Mouse (Mus musculus) olfactory bulb, adult 2 months (tissue): ENCODE measurements around the gene Sned1.

ENCODE experiments used
- CTCF ChIP-seq: fragments of 200-500 bp; IDR thresholded peaks from 2 replicates; pipeline ENCODE4 v1.5.1; 2012; ENCODE audit warnings: low read depth, mild to moderate bottlenecking, low read length, moderate library complexity; ENCODE audit not compliant: insufficient read depth
- POLR2A ChIP-seq: fragments of 200-500 bp; IDR thresholded peaks from 2 replicates; pipeline ENCODE4 v1.6.1; 2012; ENCODE audit warnings: mild to moderate bottlenecking, low read depth, low read length, moderate library complexity; ENCODE audit not compliant: insufficient read depth

DNA sequence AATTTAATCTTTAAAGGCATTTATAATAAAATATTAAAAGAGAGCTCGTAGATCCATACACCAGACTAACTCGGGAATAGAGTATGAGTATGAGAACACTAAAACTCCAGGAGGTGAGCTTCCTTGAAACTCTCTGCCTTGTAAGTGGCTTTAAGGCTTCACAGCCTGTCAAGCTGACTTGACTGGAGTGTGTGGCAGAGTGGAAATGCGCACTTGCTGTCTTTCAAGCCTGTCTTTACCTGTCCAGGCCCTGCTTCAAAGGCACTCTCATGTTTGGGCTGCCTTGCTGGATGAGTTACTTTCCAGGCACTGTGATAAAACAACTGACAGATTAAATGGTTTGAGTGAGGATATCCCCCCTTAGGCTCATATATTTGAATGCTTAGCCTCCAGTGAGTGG is 37.7 kb upstream of the Sned1 start:
- TF ChIP-seq CTCF, result no peak
- TF ChIP-seq POLR2A, result no peak
